Mouse (Mus musculus) liver, embryonic 12.5 days (tissue): ENCODE results near the gene Xbp1. TPM values are rescaled to one million over a fixed set of nuclear protein-coding genes. Genes with fewer than 3 reads are reported as not detected.

Experiments used
- polyA plus RNA-seq: library from polyadenylated mRNA; unstranded; fragments of >200 nt; fragmentation: Nextera tagmentation; extraction: Ambion mirVana; gene quantifications from 2 replicates; pipeline ENCODE4 v1.2.1, GENCODE M21; 2016

Xbp1 gene
- polyA plus RNA-seq, 1 experiment from 2014 or later, result 112 TPM

Other genes with a start within 250 kb of the Xbp1 start
- gene Znrf3, start 75.8 kb upstream of the Xbp1 start, polyA plus RNA-seq, result 5.0 and 5.4 TPM in 2 replicates
- 17.3 and 19.1 TPM in 2 replicates for gene Ccdc117, start 21.5 kb downstream of the Xbp1 start, polyA plus RNA-seq
- 0.67 and 0.80 TPM in 2 replicates for gene Ankrd36, start 49.0 kb downstream of the Xbp1 start, polyA plus RNA-seq
- 143 and 149 TPM in 2 replicates for gene Mrps24, start 195.0 kb downstream of the Xbp1 start, polyA plus RNA-seq
- gene Urgcp, start 241.7 kb downstream of the Xbp1 start, polyA plus RNA-seq, result 13.4 and 14.6 TPM in 2 replicates